Mouse (Mus musculus) subcutaneous adipose tissue, adult 2 months (tissue): ENCODE results near the gene Zfp358. TPM values are rescaled to one million over a fixed set of nuclear protein-coding genes. Genes with fewer than 3 reads are reported as not detected.

Experiments used
- polyA plus RNA-seq: library from polyadenylated mRNA; depleted of rRNA; stranded (reverse); fragments of >200 nt; gene quantifications from 2 replicates; pipeline ENCODE4 v1.2.3, GENCODE M21; 2012; ENCODE audit warnings: low replicate concordance; rRNA removed

Zfp358 gene
- 51.9 and 73.1 TPM in 2 replicates for polyA plus RNA-seq

DNA sequence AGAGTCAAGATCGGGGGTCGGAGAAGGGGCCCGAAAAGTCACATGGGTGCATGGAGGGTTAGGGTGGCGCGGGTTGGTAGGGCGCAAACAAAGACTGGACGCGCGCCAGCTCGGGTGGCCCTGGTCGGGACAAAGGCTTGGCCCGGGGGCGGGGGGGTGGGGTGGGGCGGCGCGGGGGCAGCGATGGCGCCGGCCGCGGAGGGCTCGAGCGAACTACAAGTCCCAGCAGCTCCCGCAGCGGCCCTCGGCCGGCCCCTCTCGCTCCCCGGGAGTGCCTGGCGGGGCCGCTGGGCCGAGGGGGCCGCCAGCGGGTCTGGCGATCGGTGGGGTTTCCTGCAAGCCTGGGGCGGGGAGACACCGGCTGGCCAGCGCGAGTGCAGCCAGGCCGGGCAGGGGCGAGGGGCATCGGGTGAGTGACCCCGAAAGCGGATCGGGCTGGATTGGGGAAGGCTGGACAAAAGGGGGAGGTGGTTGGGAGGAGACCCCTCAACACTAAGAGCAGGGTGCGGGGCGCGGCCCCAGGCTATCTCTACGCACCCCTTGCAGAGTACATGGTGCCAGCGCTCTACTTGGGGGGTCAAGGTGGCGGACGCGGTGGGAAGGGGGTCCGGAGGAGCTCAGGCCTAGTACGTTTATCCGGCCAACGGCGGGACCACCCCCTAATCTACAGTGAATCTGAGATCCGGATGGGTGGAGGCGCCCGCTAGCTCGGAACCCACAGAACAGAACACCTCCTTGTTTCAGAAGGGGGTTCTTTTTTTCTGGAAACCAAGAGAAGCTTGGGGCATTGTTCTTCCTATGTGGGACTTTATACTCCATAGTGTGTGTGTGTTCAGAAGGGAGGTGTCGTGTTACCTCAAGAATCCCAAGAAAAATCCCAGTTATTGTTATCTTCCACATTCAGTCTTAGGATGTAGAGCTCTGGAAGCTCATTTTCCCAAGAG is at the start of gene Zfp358:
Gene Zfp358, plus strand, starts transcription at position 238 of the 944 bp plus-strand sequence.

GRCm38 (mm10) chr8:3467006-3467885 is 25.7 kb upstream of the Zfp358 start, which contains the start of gene Pex11g:
Pex11g (minus strand) TSS chr8:3467680.

GRCm38 (mm10) chr8:3470562-3470961 is 22.4 kb upstream of the Zfp358 start, which contains the start of gene Tex45:
Tex45 (plus strand) TSS chr8:3470862.

DNA sequence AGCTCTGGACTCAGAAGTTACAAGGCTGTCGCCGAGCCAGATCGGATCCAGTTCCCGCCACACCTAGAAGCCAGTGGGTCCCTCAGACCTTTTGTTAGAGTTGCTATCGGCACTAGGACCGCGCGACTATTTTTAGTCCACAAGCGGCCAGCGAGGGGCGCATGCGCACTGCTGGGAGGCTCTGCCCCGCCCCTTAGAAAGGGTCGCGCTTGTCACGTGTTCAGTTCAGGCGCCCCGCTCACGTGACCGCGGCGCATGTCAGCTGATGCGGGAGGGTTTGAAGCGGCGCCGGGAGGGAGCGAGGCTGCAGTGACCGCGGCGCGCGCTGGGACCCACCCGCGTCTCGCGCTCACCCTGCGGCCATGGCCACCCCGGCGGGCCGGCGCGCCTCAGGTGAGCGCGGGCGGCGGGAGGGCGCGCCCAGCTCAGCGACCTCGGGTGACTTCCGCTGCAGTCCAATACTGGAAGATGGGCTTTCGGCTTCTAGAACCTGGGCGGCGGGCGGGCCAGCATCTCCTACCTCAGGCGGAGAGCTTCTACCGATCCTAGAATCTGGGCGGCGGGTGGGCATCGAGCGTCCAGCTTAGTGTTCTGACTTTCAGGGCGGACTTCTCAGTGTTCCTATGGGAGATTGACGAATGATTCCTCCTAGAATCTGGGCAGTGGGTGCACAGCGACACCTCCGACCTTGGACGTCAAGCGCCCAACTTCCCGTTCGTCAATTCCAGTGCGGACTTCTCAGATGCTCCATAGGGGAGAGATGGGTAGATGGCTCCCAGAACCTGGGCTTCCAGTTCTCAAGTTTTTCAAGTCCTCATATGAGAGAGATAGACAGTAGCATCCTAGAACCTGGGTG is 7.5 kb downstream of the Zfp358 start, which contains the start of gene Mcoln1:
Gene Mcoln1, plus strand, starts transcription at position 223 of the 856 bp plus-strand sequence.

DNA sequence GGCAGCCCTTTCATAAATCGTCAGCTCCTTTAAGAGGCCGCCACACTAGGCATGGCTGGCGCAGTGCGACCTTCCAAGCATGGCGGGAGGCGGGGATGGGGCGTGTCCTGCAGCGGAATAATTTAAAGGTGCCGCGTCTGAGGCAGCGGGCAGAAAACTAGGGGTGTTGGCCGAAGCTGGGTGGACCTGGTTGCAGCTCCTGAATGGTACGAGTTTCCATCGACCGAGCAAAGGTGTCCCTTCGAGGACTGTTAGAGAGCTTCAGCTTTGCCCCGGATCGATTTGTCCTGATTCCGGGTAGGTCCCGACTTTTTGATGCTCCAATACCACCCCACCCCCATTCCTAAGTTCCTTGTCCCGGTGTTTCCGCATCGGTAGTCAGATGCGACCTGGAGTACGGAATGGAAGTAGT is 22.3 kb downstream of the Zfp358 start, which contains the start of gene Pnpla6:
Gene Pnpla6, plus strand, starts transcription at position 125 of the 412 bp plus-strand sequence.

Other genes starting within 250 kb of the Zfp358 start
- gene Insr, start 213.5 kb upstream of the Zfp358 start, polyA plus RNA-seq = 34.9 and 42.6 TPM in 2 replicates
- 0.44 and 3.1 TPM in 2 replicates for gene A430078G23Rik, start 139.7 kb upstream of the Zfp358 start, polyA plus RNA-seq
- 27.7 and 39.2 TPM in 2 replicates for gene Arhgef18, start 100.1 kb upstream of the Zfp358 start, polyA plus RNA-seq
- 10.6 and 21.0 TPM in 2 replicates for gene Pex11g, start 25.5 kb upstream of the Zfp358 start, polyA plus RNA-seq
- 0.08 and 0.10 TPM in 2 replicates for gene Tex45, start 22.3 kb upstream of the Zfp358 start, polyA plus RNA-seq
- gene Mcoln1, start 7.3 kb downstream of the Zfp358 start, polyA plus RNA-seq = 222 and 262 TPM in 2 replicates
- 66.4 and 94.1 TPM in 2 replicates for gene Pnpla6, start 22.2 kb downstream of the Zfp358 start, polyA plus RNA-seq
- 0.19 and 1.7 TPM in 2 replicates for gene C330021F23Rik, start 74.9 kb downstream of the Zfp358 start, polyA plus RNA-seq
- gene Camsap3, start 94.2 kb downstream of the Zfp358 start, polyA plus RNA-seq = 11.1 and 12.0 TPM in 2 replicates
- gene Xab2, start 128.2 kb downstream of the Zfp358 start, polyA plus RNA-seq = 54.1 and 73.9 TPM in 2 replicates
- gene Pet100, start 128.4 kb downstream of the Zfp358 start, polyA plus RNA-seq = 9.2 and 12.6 TPM in 2 replicates
- 0.07 TPM in 1 of 2 replicates, not detected in the other for gene Pcp2, start 132.4 kb downstream of the Zfp358 start, polyA plus RNA-seq
- gene Stxbp2, start 137.8 kb downstream of the Zfp358 start, polyA plus RNA-seq = 75.2 and 95.5 TPM in 2 replicates
- gene Retn, start 162.6 kb downstream of the Zfp358 start, polyA plus RNA-seq = 1,062 and 2,972 TPM in 2 replicates
- 0.21 and 0.60 TPM in 2 replicates for gene Mcemp1, start 172.6 kb downstream of the Zfp358 start, polyA plus RNA-seq
- 158 and 268 TPM in 2 replicates for gene Fcor, start 179.2 kb downstream of the Zfp358 start, polyA plus RNA-seq
- 34.3 and 36.5 TPM in 2 replicates for gene Trappc5, start 183.2 kb downstream of the Zfp358 start, polyA plus RNA-seq
- 0.36 TPM in 1 of 2 replicates, not detected in the other for gene Fcer2a, start 201.0 kb downstream of the Zfp358 start, polyA plus RNA-seq
- gene Clec4g, start 227.5 kb downstream of the Zfp358 start, polyA plus RNA-seq = 0.23 and 0.42 TPM in 2 replicates